Mouse (Mus musculus) bone marrow, adult 2 months (tissue): ENCODE results near the gene Tbrg4.

Experiments used
- CTCF ChIP-seq: fragments of 200-500 bp; IDR thresholded peaks from 2 replicates; pipeline ENCODE4 v1.5.1; 2011; ENCODE audit warnings: low read length, control low read depth; ENCODE audit not compliant: control insufficient read depth, insufficient read depth
- POLR2A ChIP-seq: fragments of 200-500 bp; IDR thresholded peaks from 2 replicates; pipeline ENCODE4 v1.6.1; 2011; ENCODE audit warnings: low read depth, mild to moderate bottlenecking, control low read depth, low read length, borderline replicate concordance; ENCODE audit not compliant: control insufficient read depth

- TF ChIP-seq CTCF (no peak), POLR2A (no peak)
Observed at GRCm38 (mm10) chr11:6595339-6595738, 30.5 kb downstream of the Tbrg4 start.
